Mouse (Mus musculus): Measurements from ENCODE around the gene Zar1l.

The Zar1l gene

GRCm38 (mm10) chr5:150543184-150543583, 25.2 kb upstream of the Zar1l start:
- Histone ChIP-seq H3K9me3 (ENCODE audit: low read length) (no peaks in the 10 kb centered on the region), H3K27me3 (ENCODE audit: insufficient read depth, low read length) (no peaks in the 10 kb centered on the region), H3K4me1 (replicated peaks; ENCODE audit: low read depth, low read length) (no peaks in the 10 kb centered on the region), H3K36me3 (ENCODE audit: insufficient read depth, low read length) (peaks cover 74% of the 10 kb centered on the region), H3K4me3 (replicated peaks; ENCODE audit: low read length) (no peak overlapping the region)
- TF ChIP-seq NANOG (IDR thresholded peaks at IDR 0.05; ENCODE audit: borderline replicate concordance, low read length) (no peak), POU5F1 (IDR thresholded peaks at IDR 0.05; ENCODE audit: borderline replicate concordance, low read length) (no peak), CTCF (conservative IDR thresholded peaks at IDR 0.05; ENCODE audit: low read length) (no peak)

DNA sequence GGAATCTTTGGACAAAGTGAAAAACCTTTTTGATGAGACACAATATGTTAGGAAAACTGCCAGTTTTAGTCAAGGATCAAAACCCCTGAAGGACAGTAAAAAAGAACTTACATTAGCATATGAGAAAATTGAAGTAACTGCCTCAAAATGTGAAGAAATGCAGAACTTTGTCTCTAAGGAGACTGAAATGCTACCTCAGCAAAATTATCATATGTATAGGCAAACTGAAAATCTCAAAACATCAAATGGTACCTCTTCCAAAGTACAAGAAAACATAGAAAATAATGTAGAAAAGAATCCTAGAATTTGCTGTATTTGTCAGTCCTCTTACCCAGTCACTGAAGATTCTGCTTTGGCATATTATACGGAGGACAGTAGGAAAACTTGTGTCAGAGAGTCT, 23.3 kb upstream of the Zar1l start:
- Histone ChIP-seq H3K27me3 (ENCODE audit: insufficient read depth, low read length) (no peaks in the 10 kb centered on the region), H3K9me3 (ENCODE audit: low read length) (no peaks in the 10 kb centered on the region), H3K4me1 (replicated peaks; ENCODE audit: low read depth, low read length) (no peaks in the 10 kb centered on the region), H3K4me3 (replicated peaks; ENCODE audit: low read length) (no peak overlapping the region), H3K36me3 (ENCODE audit: insufficient read depth, low read length) (peaks cover 77% of the 10 kb centered on the region)
- TF ChIP-seq POU5F1 (IDR thresholded peaks at IDR 0.05; ENCODE audit: borderline replicate concordance, low read length) (no peak), NANOG (IDR thresholded peaks at IDR 0.05; ENCODE audit: borderline replicate concordance, low read length) (no peak), CTCF (conservative IDR thresholded peaks at IDR 0.05; ENCODE audit: low read length) (no peak)

- H3K9me3 ChIP-seq (ENCODE audit: low read length) = no peaks in the 10 kb centered on the region
- TF ChIP-seq CTCF (conservative IDR thresholded peaks at IDR 0.05; ENCODE audit: low read length) (no peak), POU5F1 (IDR thresholded peaks at IDR 0.05; ENCODE audit: borderline replicate concordance, low read length) (no peak), NANOG (IDR thresholded peaks at IDR 0.05; ENCODE audit: borderline replicate concordance, low read length) (no peak)
- H3K27me3 ChIP-seq (ENCODE audit: insufficient read depth, low read length) = no peaks in the 10 kb centered on the region
- H3K4me1 ChIP-seq (replicated peaks; ENCODE audit: low read depth, low read length) = peaks cover 49% of the 10 kb centered on the region
- no peak overlapping the region for H3K4me3 ChIP-seq (replicated peaks; ENCODE audit: low read length)
- H3K36me3 ChIP-seq (ENCODE audit: insufficient read depth, low read length) = peaks cover 24% of the 10 kb centered on the region
These were observed 7.3 kb upstream of the Zar1l start for GRCm38 (mm10) chr5:150525239-150525638.

DNA sequence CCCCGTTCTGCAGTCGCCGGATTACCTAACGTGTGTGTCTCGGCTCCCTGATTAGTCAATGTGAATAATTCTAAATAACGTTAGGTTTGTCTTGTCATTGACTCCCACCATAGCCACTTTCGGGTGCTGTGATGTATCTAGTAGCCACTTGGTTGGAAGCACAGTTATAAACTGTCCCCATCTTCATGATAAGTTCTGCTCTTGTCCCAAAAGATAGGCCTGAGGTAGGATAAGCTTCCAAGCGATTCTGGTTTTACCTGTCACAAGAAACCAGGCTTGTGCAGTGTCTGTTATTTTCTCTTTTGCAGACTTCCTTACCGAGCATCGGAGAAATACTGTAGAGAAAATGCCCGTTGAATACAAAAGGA, 4.9 kb upstream of the Zar1l start:
- Histone ChIP-seq H3K9me3 (ENCODE audit: low read length) (no peaks in the 10 kb centered on the region), H3K4me1 (replicated peaks; ENCODE audit: low read depth, low read length) (peaks cover 34% of the 10 kb centered on the region)
- TF ChIP-seq POU5F1 (IDR thresholded peaks at IDR 0.05; ENCODE audit: borderline replicate concordance, low read length) = no peak
- no peak for TF ChIP-seq NANOG (IDR thresholded peaks at IDR 0.05; ENCODE audit: borderline replicate concordance, low read length)
- no peak for TF ChIP-seq CTCF (conservative IDR thresholded peaks at IDR 0.05; ENCODE audit: low read length)

DNA sequence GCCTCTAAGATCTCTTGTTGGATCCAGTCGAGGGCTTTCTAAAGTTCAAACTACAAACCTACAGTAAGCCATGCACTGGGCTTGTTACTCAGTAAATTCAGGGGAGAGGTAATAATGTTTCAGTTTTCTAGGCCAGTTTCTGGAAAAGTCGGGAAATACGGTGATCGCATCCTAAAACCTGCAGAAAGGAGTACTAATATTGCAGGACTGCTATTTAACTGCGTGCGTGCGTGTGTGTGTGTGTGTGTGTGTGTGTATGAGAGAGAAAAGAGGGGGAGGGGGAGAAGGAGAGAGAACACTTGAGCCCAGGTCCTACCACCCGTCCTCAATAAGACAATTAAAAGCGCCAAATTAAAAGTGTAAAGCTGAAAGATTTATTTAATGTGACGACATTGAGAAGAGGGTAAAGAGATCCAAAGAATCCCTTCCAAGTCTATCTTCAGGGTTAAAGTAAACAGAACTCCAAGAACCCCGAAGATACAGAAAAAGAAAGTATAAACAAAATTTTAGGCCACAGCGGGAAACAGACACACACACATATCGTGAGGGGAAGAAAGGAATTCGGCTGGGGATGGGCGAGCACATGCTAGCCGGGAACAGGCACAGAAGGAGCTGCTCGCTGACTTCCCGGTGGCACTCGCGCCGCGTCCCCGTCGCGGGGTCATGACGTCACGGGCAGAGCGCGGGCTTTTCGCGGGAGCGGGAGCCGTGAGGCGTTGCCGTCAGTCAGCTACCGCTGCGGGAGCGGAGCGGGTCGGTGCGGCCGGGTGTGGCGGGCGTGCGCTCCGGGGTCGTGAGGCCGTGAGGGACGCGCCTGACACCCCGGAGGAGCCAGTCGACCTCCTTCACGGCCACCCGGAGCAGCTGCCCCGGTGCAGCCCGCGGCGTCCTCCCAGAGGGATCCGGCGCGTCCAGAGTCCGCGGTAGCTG, 4.2 kb upstream of the Zar1l start, which contains the start of gene Brca2:
TSS of gene Brca2 (plus strand) at position 694 of the 930 bp plus-strand sequence.
- Histone ChIP-seq H3K27me3 (ENCODE audit: insufficient read depth, low read length) (peaks cover 8% of the 10 kb centered on the region), H3K4me3 (replicated peaks; ENCODE audit: low read length) (peak within 1 kb of the TSS; percentile 91), H3K4me1 (replicated peaks; ENCODE audit: low read depth, low read length) (peaks cover 41% of the 10 kb centered on the region), H3K36me3 (ENCODE audit: insufficient read depth, low read length) (peaks cover 12% of the 10 kb centered on the region), H3K9me3 (ENCODE audit: low read length) (no peaks in the 10 kb centered on the region)
- TF ChIP-seq NANOG (IDR thresholded peaks at IDR 0.05; ENCODE audit: borderline replicate concordance, low read length) (no peak), CTCF (conservative IDR thresholded peaks at IDR 0.05; ENCODE audit: low read length) (no peak), POU5F1 (IDR thresholded peaks at IDR 0.05; ENCODE audit: borderline replicate concordance, low read length) (no peak)

More for the DNA sequence above, 4.9 kb upstream of the Zar1l start:
- Histone ChIP-seq H3K4me3 (replicated peaks; ENCODE audit: low read length) (peak overlapping the region; percentile 91), H3K36me3 (ENCODE audit: insufficient read depth, low read length) (peaks cover 12% of the 10 kb centered on the region), H3K27me3 (ENCODE audit: insufficient read depth, low read length) (peaks cover 2% of the 10 kb centered on the region)

DNA sequence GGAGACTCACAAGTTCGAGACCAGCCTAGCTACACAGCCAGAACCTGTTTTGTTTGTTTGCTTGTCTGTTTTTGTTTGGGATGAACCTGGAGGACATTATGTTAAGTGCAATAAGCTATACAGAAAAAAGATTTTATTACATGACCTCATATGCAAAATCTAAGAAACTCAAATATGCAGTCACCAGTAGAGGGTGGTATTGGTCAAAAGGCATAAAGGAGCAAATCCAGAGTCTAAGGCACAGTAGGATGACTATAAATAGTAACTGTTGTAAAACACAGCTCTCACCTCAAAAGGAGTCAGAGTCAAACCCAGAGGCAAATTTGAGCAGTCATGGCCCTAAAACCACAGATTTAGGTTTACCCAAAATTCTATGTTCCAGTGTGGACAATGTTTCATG, 1.6 kb upstream of the Zar1l start:
- H3K4me1 ChIP-seq (replicated peaks; ENCODE audit: low read depth, low read length) = peaks cover 45% of the 10 kb centered on the region
- TF ChIP-seq CTCF (conservative IDR thresholded peaks at IDR 0.05; ENCODE audit: low read length) = peak; percentile 34
- TF ChIP-seq POU5F1 (IDR thresholded peaks at IDR 0.05; ENCODE audit: borderline replicate concordance, low read length) = no peak
- H3K4me3 ChIP-seq (replicated peaks; ENCODE audit: low read length) = no peak overlapping the region
- H3K27me3 ChIP-seq (ENCODE audit: insufficient read depth, low read length) = peaks cover 14% of the 10 kb centered on the region
- no peaks in the 10 kb centered on the region for H3K9me3 ChIP-seq (ENCODE audit: low read length)
- peaks cover 5% of the 10 kb centered on the region for H3K36me3 ChIP-seq (ENCODE audit: insufficient read depth, low read length)

GRCm38 (mm10) chr5:150514027-150514426, 3.9 kb downstream of the Zar1l start:
- Histone ChIP-seq H3K27me3 (ENCODE audit: insufficient read depth, low read length) (peaks cover 14% of the 10 kb centered on the region), H3K4me3 (replicated peaks; ENCODE audit: low read length) (no peak overlapping the region), H3K9me3 (ENCODE audit: low read length) (peaks cover 5% of the 10 kb centered on the region), H3K36me3 (ENCODE audit: insufficient read depth, low read length) (no peaks in the 10 kb centered on the region), H3K4me1 (replicated peaks; ENCODE audit: low read depth, low read length) (peaks cover 22% of the 10 kb centered on the region)
- TF ChIP-seq CTCF (conservative IDR thresholded peaks at IDR 0.05; ENCODE audit: low read length) (no peak), POU5F1 (IDR thresholded peaks at IDR 0.05; ENCODE audit: borderline replicate concordance, low read length) (no peak), NANOG (IDR thresholded peaks at IDR 0.05; ENCODE audit: borderline replicate concordance, low read length) (no peak)

DNA sequence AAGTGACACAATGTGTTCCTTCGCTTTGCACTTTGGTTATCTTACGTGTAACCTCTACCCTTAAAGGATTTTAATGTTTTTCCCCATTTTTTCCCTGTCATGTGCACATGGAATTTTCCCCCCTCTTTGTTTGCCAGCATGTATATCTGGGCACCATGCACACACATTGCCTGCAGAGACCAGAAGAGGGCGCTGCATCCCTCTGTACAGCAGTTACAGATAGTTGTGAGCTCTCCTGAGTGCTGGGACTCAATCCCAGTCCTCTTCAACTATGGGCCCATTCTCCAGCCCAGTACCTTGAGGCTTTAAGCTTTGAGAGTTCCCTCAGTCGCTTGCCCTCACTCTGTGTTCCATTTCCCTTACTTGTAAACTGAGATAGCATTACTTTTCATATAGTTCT, 4.7 kb downstream of the Zar1l start:
- Histone ChIP-seq H3K9me3 (ENCODE audit: low read length) (peaks cover 5% of the 10 kb centered on the region), H3K27me3 (ENCODE audit: insufficient read depth, low read length) (peaks cover 14% of the 10 kb centered on the region), H3K36me3 (ENCODE audit: insufficient read depth, low read length) (no peaks in the 10 kb centered on the region), H3K4me3 (replicated peaks; ENCODE audit: low read length) (no peak overlapping the region), H3K4me1 (replicated peaks; ENCODE audit: low read depth, low read length) (peaks cover 22% of the 10 kb centered on the region)
- TF ChIP-seq CTCF (conservative IDR thresholded peaks at IDR 0.05; ENCODE audit: low read length) = peak; percentile 41
- TF ChIP-seq POU5F1 (IDR thresholded peaks at IDR 0.05; ENCODE audit: borderline replicate concordance, low read length) = no peak
- no peak for TF ChIP-seq NANOG (IDR thresholded peaks at IDR 0.05; ENCODE audit: borderline replicate concordance, low read length)

Measured in E14TG2a.4 (cell line).